In the genomic region with DNA sequence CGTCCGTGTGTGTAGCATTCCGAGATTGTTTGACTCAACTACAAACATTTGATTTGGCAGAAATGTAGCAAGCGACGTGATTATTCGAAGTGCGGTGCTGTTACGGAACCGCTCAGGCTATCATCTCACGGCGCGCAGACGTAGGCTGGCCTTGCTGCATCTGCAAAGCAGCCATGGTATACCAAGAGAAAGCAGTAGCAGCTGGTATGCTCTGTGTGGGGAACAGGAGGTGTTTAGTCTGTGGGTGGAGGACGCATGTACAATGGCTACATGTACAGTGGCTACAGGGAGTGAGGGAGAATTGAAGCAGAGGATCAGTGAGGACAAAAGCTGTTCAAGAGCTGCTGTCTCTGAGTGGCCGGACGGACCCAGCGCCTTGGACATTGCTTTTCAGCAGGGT, we compare ENCODE assay signal across 12 mouse cellular contexts.
DNase-seq lines count a peak whose midpoint lies in the region; ATAC-seq lines count a peak whose summit lies in the region.
"Had no signal": no experiment of that assay in that cellular context is flagged by ENCODE, and none has a peak within 500 bp of the region (broad histone marks: within the 10 kb centered on the region; RNA-seq: fewer than 3 reads in every experiment).

No protein-coding gene starts in this region.

- no peak overlapping the region for H3K9ac ChIP-seq in lung, embryonic 15.5 days
- no peak overlapping the region for H3K9ac ChIP-seq in neural tube, embryonic 15.5 days (replicated peaks)
- H3K9ac ChIP-seq: embryonic facial prominence, embryonic 15.5 days; liver, embryonic 12.5 days had no signal

- peak overlapping the region; percentile 36 for H3K4me2 ChIP-seq in lung, embryonic 15.5 days
- H3K4me2 ChIP-seq in neural tube, embryonic 15.5 days, result no peak overlapping the region
- H3K4me2 ChIP-seq: embryonic facial prominence, embryonic 15.5 days; liver, embryonic 12.5 days had no signal

- intact Hi-C loops in left cerebral cortex, postnatal 14 days (cut with DNase I), result loop anchor here (5.0 kb wide), 1 partner anchor 84 kb away; no protein-coding TSS in a partner anchor

- H3K36me3 ChIP-seq in heart, embryonic 10.5 days, result no peaks in the 10 kb centered on the region
- H3K36me3 ChIP-seq in lung, embryonic 15.5 days, result no peaks in the 10 kb centered on the region
- no peaks in the 10 kb centered on the region for H3K36me3 ChIP-seq in neural tube, embryonic 15.5 days
- H3K36me3 ChIP-seq: embryonic facial prominence, embryonic 15.5 days; liver, embryonic 12.5 days had no signal

- H3K27me3 ChIP-seq in heart, embryonic 10.5 days (ENCODE audit: insufficient read depth, poor library complexity, severe bottlenecking), result no peaks in the 10 kb centered on the region
- no peaks in the 10 kb centered on the region for H3K27me3 ChIP-seq in lung, embryonic 15.5 days
- H3K27me3 ChIP-seq in neural tube, embryonic 15.5 days (replicated peaks), result no peaks in the 10 kb centered on the region
- H3K27me3 ChIP-seq: embryonic facial prominence, embryonic 15.5 days; liver, embryonic 12.5 days had no signal

- DNase-seq in heart, embryonic 10.5 days (ENCODE audit: low spot score), result no peak
- no peak for DNase-seq in heart, adult 8-10 months (ENCODE audit: low spot score)
- DNase-seq in lung, postnatal 36 days, result no peak
- DNase-seq in left cerebral cortex, postnatal 14 days (ENCODE audit: low spot score in 2 of 2), result peak; percentile 66 to 75
- no peak for DNase-seq in Muller cell, postnatal 12 days (ENCODE audit: inconsistent ontology term)
- DNase-seq: gastrocnemius, postnatal 10 days; thymus, adult 18-20 months had no signal

- peaks cover 58% of the 10 kb centered on the region for H3K4me1 ChIP-seq in heart, embryonic 10.5 days
- peaks cover 8% of the 10 kb centered on the region for H3K4me1 ChIP-seq in lung, embryonic 15.5 days
- H3K4me1 ChIP-seq in neural tube, embryonic 15.5 days, result no peaks in the 10 kb centered on the region

- H3K27ac ChIP-seq in heart, embryonic 10.5 days, result peak overlapping the region; percentile 49; the same call in 1 of the 2 replicates
- H3K27ac ChIP-seq in lung, embryonic 15.5 days, result no peak overlapping the region
- H3K27ac ChIP-seq in neural tube, embryonic 15.5 days (replicated peaks), result no peak overlapping the region
- H3K27ac ChIP-seq: liver, embryonic 12.5 days had no signal

- no peaks in the 10 kb centered on the region for H3K9me3 ChIP-seq in heart, embryonic 10.5 days
- no peaks in the 10 kb centered on the region for H3K9me3 ChIP-seq in lung, embryonic 15.5 days
- H3K9me3 ChIP-seq in neural tube, embryonic 15.5 days (replicated peaks), result no peaks in the 10 kb centered on the region
- H3K9me3 ChIP-seq: embryonic facial prominence, embryonic 15.5 days; liver, embryonic 12.5 days had no signal

- ATAC-seq in lung, embryonic 15.5 days (ENCODE audit: borderline replicate concordance, extremely low read depth, low FRiP score, low TSS enrichment), result no peak
- ATAC-seq in neural tube, embryonic 15.5 days (ENCODE audit: low FRiP score), result no peak
- no peak for ATAC-seq in megakaryocyte, adult 5-6 weeks (ENCODE audit: poor library complexity, severe bottlenecking)
- ATAC-seq: liver, embryonic 12.5 days had no signal

- 88% methylated on average over 17 of the region's 17 CpGs for WGBS in heart, embryonic 10.5 days
- 72% methylated on average over 17 of the region's 17 CpGs for WGBS in lung, embryonic 15.5 days
- WGBS in neural tube, embryonic 15.5 days, result 86% methylated on average over 17 of the region's 17 CpGs

- H3K4me3 ChIP-seq in heart, embryonic 10.5 days, result no peak overlapping the region
- H3K4me3 ChIP-seq in lung, embryonic 15.5 days, result peak overlapping the region; percentile 37
- no peak overlapping the region for H3K4me3 ChIP-seq in neural tube, embryonic 15.5 days (replicated peaks)
- H3K4me3 ChIP-seq: liver, embryonic 12.5 days had no signal

Comparison
In these comparisons a context has a peak if more than half of its experiments do, and no peak if none do; other contexts are left out.
1. DNase-seq: peak in left cerebral cortex, postnatal 14 days (2 of 2); none in heart, embryonic 10.5 days (single experiment), heart, adult 8-10 months (single experiment), lung, postnatal 36 days (single experiment) and Muller cell, postnatal 12 days (single experiment).